ENCODE assay signal across 19 mouse cellular contexts in the genomic region with DNA sequence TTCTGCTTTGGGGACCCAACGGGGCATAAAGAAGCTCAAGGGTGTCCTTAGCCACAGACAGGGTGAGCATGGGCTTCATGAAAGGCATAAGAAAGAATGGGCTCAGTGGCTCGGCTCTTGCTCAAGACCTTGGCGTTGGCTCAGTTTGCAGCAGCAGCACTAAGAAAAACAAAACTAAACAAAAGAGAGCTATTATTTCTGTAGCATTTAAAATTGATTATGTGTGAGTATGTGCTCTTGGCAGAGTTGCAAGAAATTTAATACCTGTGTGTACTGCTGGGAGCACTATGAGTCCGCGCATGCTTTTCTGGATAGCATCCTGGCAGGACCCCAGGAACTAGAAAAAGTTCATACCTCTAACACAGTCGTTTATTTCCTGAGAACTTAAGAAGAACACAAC. TPM values are rescaled to one million over a fixed set of nuclear protein-coding genes. Genes with fewer than 3 reads are reported as not detected.
DNase-seq lines count a peak whose midpoint lies in the region; ATAC-seq and TF ChIP-seq lines count a peak whose summit lies in the region.
"Had no signal": no experiment of that assay in that cellular context is flagged by ENCODE, and none has a peak within 500 bp of the region (broad histone marks: within the 10 kb centered on the region; RNA-seq: fewer than 3 reads in every experiment).

No protein-coding gene starts in this region.

- no peak overlapping the region for H3K9ac ChIP-seq in lung, embryonic 14.5 days
- no peak overlapping the region for H3K9ac ChIP-seq in intestine, embryonic 16.5 days (ENCODE audit: low read depth, low read length)
- no peak overlapping the region for H3K9ac ChIP-seq in stomach, embryonic 14.5 days (replicated peaks; ENCODE audit: low read depth, low read length)
- H3K9ac ChIP-seq: liver, embryonic 15.5 days; midbrain, embryonic 13.5 days; neural tube, embryonic 13.5 days had no signal

- peak overlapping the region; percentile 89 for H3K27ac ChIP-seq in lung, embryonic 14.5 days (ENCODE audit: low read depth)
- H3K27ac ChIP-seq in intestine, embryonic 16.5 days (ENCODE audit: low read length), result peak overlapping the region; percentile 64; the same call in 1 of the 2 replicates
- peak overlapping the region; percentile 89 for H3K27ac ChIP-seq in stomach, embryonic 14.5 days (ENCODE audit: low read length)
- H3K27ac ChIP-seq: heart, adult 2 months; liver, embryonic 15.5 days; midbrain, embryonic 13.5 days; neural tube, embryonic 13.5 days had no signal

- no peak overlapping the region for H3K4me3 ChIP-seq in lung, embryonic 14.5 days (ENCODE audit: low read depth, low read length)
- H3K4me3 ChIP-seq in intestine, embryonic 16.5 days (ENCODE audit: low read length), result no peak overlapping the region
- H3K4me3 ChIP-seq in stomach, embryonic 14.5 days (ENCODE audit: low read depth, low read length), result no peak overlapping the region
- H3K4me3 ChIP-seq: erythroblast, embryonic 14.5 days; heart, adult 2 months; layer of hippocampus, adult 2 months; liver, embryonic 15.5 days; midbrain, embryonic 13.5 days; neural tube, embryonic 13.5 days had no signal

- peak overlapping the region; percentile 13; the same call in 1 of the 2 replicates for H3K4me2 ChIP-seq in lung, embryonic 14.5 days
- H3K4me2 ChIP-seq in intestine, embryonic 16.5 days (ENCODE audit: low read depth, low read length), result no peak overlapping the region
- H3K4me2 ChIP-seq in stomach, embryonic 14.5 days (replicated peaks; ENCODE audit: low read depth, low read length), result 0 out of 2 replicates have a peak overlapping the region, but pooled peaks have one; percentile 5
- H3K4me2 ChIP-seq: liver, embryonic 15.5 days; midbrain, embryonic 13.5 days; neural tube, embryonic 13.5 days had no signal

- H3K9me3 ChIP-seq in lung, embryonic 14.5 days (ENCODE audit: low read depth, low read length), result no peaks in the 10 kb centered on the region
- H3K9me3 ChIP-seq in intestine, embryonic 16.5 days (ENCODE audit: control insufficient read depth, low read length), result no peaks in the 10 kb centered on the region
- no peaks in the 10 kb centered on the region for H3K9me3 ChIP-seq in stomach, embryonic 14.5 days (ENCODE audit: control insufficient read depth, low read depth, low read length)
- H3K9me3 ChIP-seq: liver, embryonic 15.5 days; midbrain, embryonic 13.5 days; neural tube, embryonic 13.5 days had no signal

- DNase-seq in adrenal gland, postnatal 10 days, result peak; percentile 51
- no peak for DNase-seq in adrenal gland, adult 18-20 months (ENCODE audit: low spot score in 2 of 2)
- peak; percentile 91 for DNase-seq in lung, embryonic 14.5 days
- no peak for DNase-seq in lung, postnatal 14 days
- DNase-seq in right cerebral cortex, postnatal 4 days, result no peak
- no peak for DNase-seq in spleen, adult 12 weeks (ENCODE audit: low spot score)
- DNase-seq: cerebellum, postnatal 25 days; heart, adult 2 months; heart, postnatal 4 days; kidney, adult 2 months; right cerebral cortex, adult 18-20 months; thymus, postnatal 36 days had no signal

- WGBS in lung, embryonic 14.5 days, result 29% methylated on average over 6 of the region's 6 CpGs
- 54% methylated on average over 6 of the region's 6 CpGs for WGBS in intestine, embryonic 16.5 days
- 35% methylated on average over 6 of the region's 6 CpGs for WGBS in stomach, embryonic 14.5 days

- H3K27me3 ChIP-seq in lung, embryonic 14.5 days (ENCODE audit: insufficient read depth, low read length), result no peaks in the 10 kb centered on the region
- H3K27me3 ChIP-seq in intestine, embryonic 16.5 days (replicated peaks; ENCODE audit: control insufficient read depth, insufficient read depth, low read length), result no peaks in the 10 kb centered on the region
- no peaks in the 10 kb centered on the region for H3K27me3 ChIP-seq in stomach, embryonic 14.5 days (ENCODE audit: control insufficient read depth, insufficient read depth, low read length)
- H3K27me3 ChIP-seq: midbrain, embryonic 13.5 days; neural tube, embryonic 13.5 days had no signal

- TF ChIP-seq CTCF in lung, embryonic 14.5 days (IDR thresholded peaks at IDR 0.05; ENCODE audit: low read depth), result no peak

- peak; percentile 71 for ATAC-seq in lung, embryonic 14.5 days (ENCODE audit: insufficient read depth)
- no peak for ATAC-seq in intestine, embryonic 16.5 days
- peak; percentile 53; the same call in 1 of the 2 replicates for ATAC-seq in stomach, embryonic 14.5 days (ENCODE audit: insufficient number of reproducible peaks, insufficient read depth, low FRiP score, low read depth)
- ATAC-seq: midbrain, embryonic 13.5 days had no signal

- H3K36me3 ChIP-seq in lung, embryonic 14.5 days (ENCODE audit: insufficient read depth), result no peaks in the 10 kb centered on the region
- no peaks in the 10 kb centered on the region for H3K36me3 ChIP-seq in intestine, embryonic 16.5 days (ENCODE audit: control insufficient read depth, insufficient read depth, low read length)
- no peaks in the 10 kb centered on the region for H3K36me3 ChIP-seq in stomach, embryonic 14.5 days (ENCODE audit: control insufficient read depth, insufficient read depth, low read length)
- H3K36me3 ChIP-seq: liver, embryonic 15.5 days; midbrain, embryonic 13.5 days; neural tube, embryonic 13.5 days had no signal

- H3K4me1 ChIP-seq in lung, embryonic 14.5 days (ENCODE audit: insufficient read depth), result peaks cover 42% of the 10 kb centered on the region
- H3K4me1 ChIP-seq in intestine, embryonic 16.5 days (ENCODE audit: control insufficient read depth, insufficient read depth, low read length), result peaks cover 27% of the 10 kb centered on the region
- peaks cover 49% of the 10 kb centered on the region for H3K4me1 ChIP-seq in stomach, embryonic 14.5 days (ENCODE audit: control insufficient read depth, insufficient read depth, low read length)

RNA-seq across cellular contexts. Expression of gene Nfkbia, which starts 30.7 kb away (rescaled TPM):
- 10 to 100 TPM; 83.4 to 91.1 TPM for total RNA-seq in adrenal gland, postnatal 10 days (2021)
- total RNA-seq in adrenal gland, adult 18-20 months (2021), result 100 to 1,000 TPM in 1 of 2 experiments, 10 to 100 TPM in 1; 72.4 to 107 TPM
- 81.0 and 93.6 TPM in 2 replicates for polyA plus RNA-seq in lung, embryonic 14.5 days (2014; fragmentation: Nextera tagmentation; extraction: Ambion mirVana)
- polyA plus RNA-seq in intestine, embryonic 16.5 days (2015; fragmentation: Nextera tagmentation; extraction: Ambion mirVana), result 75.5 and 83.8 TPM in 2 replicates
- 91.8 and 95.4 TPM in 2 replicates for polyA plus RNA-seq in stomach, embryonic 14.5 days (2014; fragmentation: Nextera tagmentation; extraction: Ambion mirVana)

Comparison
In these comparisons a context has a peak if more than half of its experiments do, and no peak if none do; other contexts are left out.
1. DNase-seq: peak in adrenal gland, postnatal 10 days (single experiment) and lung, embryonic 14.5 days (single experiment); none in adrenal gland, adult 18-20 months (0 of 2), lung, postnatal 14 days (single experiment), right cerebral cortex, postnatal 4 days (single experiment) and spleen, adult 12 weeks (single experiment).
2. Peak in every context shown above with its lines, with median percentiles within 50 percentile points of each other: H3K27ac ChIP-seq.